Mouse (Mus musculus): ENCODE results near the gene Glrp1.

- no peak for TF ChIP-seq CTCF (IDR thresholded peaks at IDR 0.05; ENCODE audit: borderline replicate concordance, insufficient read depth, low read depth, low read length)
- no peak for TF ChIP-seq POLR2A (IDR thresholded peaks at IDR 0.05; ENCODE audit: borderline replicate concordance, insufficient read depth, low read length)
Measured at GRCm38 (mm10) chr1:88464109-88464905, 45.6 kb downstream of the Glrp1 start.

Data from cerebellum, adult 2 months (tissue).